Mouse (Mus musculus) CH12.LX (cell line): ENCODE measurements around the gene Gm20547. TPM values are rescaled to one million over a fixed set of nuclear protein-coding genes. Genes with fewer than 3 reads are reported as not detected.

Experiments used
- DNase-seq: peaks from one replicate; pipeline ENCODE4 v3.0.0-alpha.2; 2013; ENCODE audit errors: extremely low read depth
- H3K27ac ChIP-seq: 2 replicates; pipeline ENCODE4 v1.5.1; 2012; ENCODE audit warnings: low read depth, mild to moderate bottlenecking, control low read depth, moderate library complexity; ENCODE audit not compliant: insufficient read depth
- H3K27me3 ChIP-seq: replicated peaks from 2 replicates; pipeline ENCODE3; 2012; ENCODE audit warnings: inconsistent platforms
- H3K36me3 ChIP-seq, 2 experiments: replicated peaks in 1 of 2; 2 replicates each; pipeline versions ENCODE3 to v1.6.1; 2012; ENCODE audit warnings: inconsistent platforms in 1 of 2, low read length in 1 of 2, mild to moderate bottlenecking in 1 of 2, mixed read lengths in 1 of 2, moderate library complexity in 1 of 2; ENCODE audit not compliant: control insufficient read depth in 1 of 2, insufficient read depth in 1 of 2
- H3K4me1 ChIP-seq, 2 experiments: 2 replicates each; pipeline ENCODE4 v1.6.1; 2012; ENCODE audit warnings: inconsistent platforms in 1 of 2, moderate library complexity in 1 of 2; ENCODE audit not compliant: insufficient read depth in 2 of 2, control insufficient read depth in 1 of 2
- H3K4me2 ChIP-seq: 2 replicates; pipeline ENCODE4 v1.6.1; 2012; ENCODE audit warnings: low read depth, mild to moderate bottlenecking, control low read depth; ENCODE audit not compliant: poor library complexity, insufficient read depth, severe bottlenecking
- H3K4me3 ChIP-seq, 3 experiments: fragments of 150-350 bp in 1 of 3; sonication (generic) in 1 of 3; replicated peaks in 1 of 3; 2 replicates each; pipeline versions ENCODE3 to v1.5.1; 2011 to 2012; ENCODE audit warnings: low read depth in 2 of 3, low read length in 2 of 3, mild to moderate bottlenecking in 2 of 3, moderate library complexity in 2 of 3, control low read depth in 1 of 3, improper control_type of control experiment in 1 of 3, inconsistent platforms in 1 of 3, mixed read lengths in 1 of 3; ENCODE audit not compliant: poor library complexity in 1 of 3
- H3K79me2 ChIP-seq: replicated peaks from 2 replicates; pipeline ENCODE4 v1.6.1; 2012; ENCODE audit warnings: mild to moderate bottlenecking, moderate library complexity; ENCODE audit not compliant: control insufficient read depth, poor library complexity, insufficient read depth, severe bottlenecking; ENCODE audit errors: extremely low read depth
- H3K9ac ChIP-seq: 2 replicates; pipeline ENCODE4 v1.6.1; 2012; ENCODE audit warnings: low read depth, mild to moderate bottlenecking, control low read depth, moderate library complexity; ENCODE audit not compliant: insufficient read depth
- H3K9me3 ChIP-seq: replicated peaks from 2 replicates; pipeline ENCODE3; 2012; ENCODE audit warnings: low read length, inconsistent platforms, mixed read lengths
- BHLHE40 ChIP-seq: IDR thresholded peaks from 2 replicates; pipeline ENCODE4 v1.6.1; 2011; ENCODE audit warnings: mild to moderate bottlenecking, low read depth, low read length, improper control_type of control experiment
- CHD2 ChIP-seq: IDR thresholded peaks from 2 replicates; pipeline ENCODE4 v1.6.1; 2011; ENCODE audit warnings: low read length, improper control_type of control experiment
- ELF1 ChIP-seq: IDR thresholded peaks from 2 replicates; pipeline ENCODE4 v1.6.1; 2014; ENCODE audit warnings: low read depth, mild to moderate bottlenecking, inconsistent platforms, low read length, improper control_type of control experiment
- EP300 ChIP-seq: IDR thresholded peaks from 2 replicates; pipeline ENCODE4 v1.6.1; 2011; ENCODE audit warnings: low read length, improper control_type of control experiment
- GABPA ChIP-seq: IDR thresholded peaks from 2 replicates; pipeline ENCODE4 v1.6.1; 2012; ENCODE audit warnings: low read depth, low read length, improper control_type of control experiment, inconsistent platforms; ENCODE audit not compliant: insufficient replicate concordance
- HCFC1 ChIP-seq: IDR thresholded peaks from 2 replicates; pipeline ENCODE4 v1.6.1; 2012; ENCODE audit warnings: low read depth, mild to moderate bottlenecking, inconsistent platforms, low read length, improper control_type of control experiment
- JUN ChIP-seq: IDR thresholded peaks from 2 replicates; pipeline ENCODE4 v1.6.1; 2011; ENCODE audit warnings: low read depth, mild to moderate bottlenecking, low read length, improper control_type of control experiment, moderate library complexity; ENCODE audit not compliant: insufficient read depth
- JUND ChIP-seq: conservative IDR thresholded peaks from 2 replicates; pipeline ENCODE4 v1.6.1; 2011; ENCODE audit warnings: low read depth, low read length, improper control_type of control experiment
- KAT2A ChIP-seq: IDR thresholded peaks from 2 replicates; pipeline ENCODE4 v1.6.1; 2012; ENCODE audit warnings: low read length, improper control_type of control experiment, inconsistent platforms; ENCODE audit not compliant: insufficient replicate concordance
- MAFK ChIP-seq: IDR thresholded peaks from 2 replicates; pipeline ENCODE4 v1.6.1; 2011; ENCODE audit warnings: low read length, improper control_type of control experiment; ENCODE audit not compliant: insufficient replicate concordance
- MEF2A ChIP-seq: IDR thresholded peaks from 2 replicates; pipeline ENCODE4 v1.6.1; 2014; ENCODE audit warnings: low read depth, mild to moderate bottlenecking, inconsistent platforms, low read length, improper control_type of control experiment, borderline replicate concordance
- MYC ChIP-seq: IDR thresholded peaks from 2 replicates; pipeline ENCODE4 v1.6.1; 2011; ENCODE audit warnings: low read depth, mild to moderate bottlenecking, improper control_type of control experiment, low read length
- NELFE ChIP-seq: IDR thresholded peaks from 2 replicates; pipeline ENCODE4 v1.6.1; 2011; ENCODE audit warnings: low read depth, low read length, improper control_type of control experiment
- NRF1 ChIP-seq: IDR thresholded peaks from 2 replicates; pipeline ENCODE4 v1.6.1; 2014; ENCODE audit warnings: low read depth, mild to moderate bottlenecking, inconsistent platforms, low read length, improper control_type of control experiment, moderate library complexity
- PAX5 ChIP-seq: IDR thresholded peaks from 2 replicates; pipeline ENCODE4 v1.6.1; 2012; ENCODE audit warnings: low read length, inconsistent platforms, mixed read lengths
- POLR2AphosphoS2 ChIP-seq: IDR thresholded peaks from 2 replicates; pipeline ENCODE4 v1.6.1; 2011; ENCODE audit warnings: low read depth, low read length, improper control_type of control experiment
- RAD21 ChIP-seq: IDR thresholded peaks from 2 replicates; pipeline ENCODE4 v1.6.1; 2011; ENCODE audit warnings: low read depth, mild to moderate bottlenecking, low read length, improper control_type of control experiment, moderate library complexity
- RCOR1 ChIP-seq: conservative IDR thresholded peaks from 2 replicates; pipeline ENCODE4 v1.6.1; 2012; ENCODE audit warnings: low read depth, mild to moderate bottlenecking, inconsistent platforms, low read length, improper control_type of control experiment
- SMC3 ChIP-seq: IDR thresholded peaks from 2 replicates; pipeline ENCODE4 v1.6.1; 2011; ENCODE audit warnings: low read depth, low read length, improper control_type of control experiment
- TCF12 ChIP-seq: IDR thresholded peaks from 2 replicates; pipeline ENCODE4 v1.6.1; 2014; ENCODE audit warnings: low read depth, mild to moderate bottlenecking, inconsistent platforms, low read length, improper control_type of control experiment
- UBTF ChIP-seq: IDR thresholded peaks from 2 replicates; pipeline ENCODE4 v1.6.1; 2012; ENCODE audit warnings: low read depth, mild to moderate bottlenecking, inconsistent platforms, low read length, improper control_type of control experiment, moderate library complexity
- USF1 ChIP-seq: IDR thresholded peaks from 2 replicates; pipeline ENCODE4 v1.6.1; 2014; ENCODE audit warnings: low read depth, mild to moderate bottlenecking, inconsistent platforms, low read length, improper control_type of control experiment
- USF2 ChIP-seq: conservative IDR thresholded peaks from 2 replicates; pipeline ENCODE4 v1.6.1; 2011; ENCODE audit warnings: low read depth, low read length, improper control_type of control experiment
- ZC3H11A ChIP-seq: IDR thresholded peaks from 2 replicates; pipeline ENCODE4 v1.6.1; 2012; ENCODE audit warnings: low read depth, mild to moderate bottlenecking, inconsistent platforms, low read length, improper control_type of control experiment
- ZKSCAN1 ChIP-seq: IDR thresholded peaks from 2 replicates; pipeline ENCODE4 v1.6.1; 2012; ENCODE audit warnings: low read depth, inconsistent platforms, low read length, improper control_type of control experiment, borderline replicate concordance
- ZMIZ1 ChIP-seq: IDR thresholded peaks from 2 replicates; pipeline ENCODE4 v1.6.1; 2012; ENCODE audit warnings: low read depth, mild to moderate bottlenecking, inconsistent platforms, low read length, improper control_type of control experiment
- dilution Hi-C: fragments of 300-500 bp; cut with MboI; formaldehyde crosslinking; loops from 2 replicates; pipeline ENCODE4 v1.14.3; 2020; ENCODE audit warnings: low sequenced_read_pairs; ENCODE audit not compliant: extremely low pct_unique_long_range_greater_than_20kb, extremely low pct_ligation_motif_present
- in situ Hi-C: fragments of 300-500 bp; cut with MboI; formaldehyde crosslinking; loops from 3 replicates; pipeline ENCODE4 v1.14.3; 2019; ENCODE audit warnings: low sequenced_read_pairs, low pct_ligation_motif_present, low pct_unique_long_range_greater_than_20kb, mixed read lengths
- polyA plus RNA-seq: library from polyadenylated mRNA; unstranded; fragments of >175 nt; gene quantifications from 2 replicates; pipeline ENCODE4 v1.2.1, GENCODE M21; 2012; ENCODE audit warnings: low read depth; ENCODE audit not compliant: insufficient read length
- total RNA-seq, 2 experiments: library from RNA; depleted of rRNA; stranded (reverse); fragments of 300-350 nt in 1 of 2; fragments of >200 nt in 1 of 2; gene quantifications; 2 replicates each; pipeline ENCODE4 v1.2.3; 2012 to 2014

Gm20547 gene
- total and polyA plus RNA-seq, 3 experiments = not detected

DNA sequence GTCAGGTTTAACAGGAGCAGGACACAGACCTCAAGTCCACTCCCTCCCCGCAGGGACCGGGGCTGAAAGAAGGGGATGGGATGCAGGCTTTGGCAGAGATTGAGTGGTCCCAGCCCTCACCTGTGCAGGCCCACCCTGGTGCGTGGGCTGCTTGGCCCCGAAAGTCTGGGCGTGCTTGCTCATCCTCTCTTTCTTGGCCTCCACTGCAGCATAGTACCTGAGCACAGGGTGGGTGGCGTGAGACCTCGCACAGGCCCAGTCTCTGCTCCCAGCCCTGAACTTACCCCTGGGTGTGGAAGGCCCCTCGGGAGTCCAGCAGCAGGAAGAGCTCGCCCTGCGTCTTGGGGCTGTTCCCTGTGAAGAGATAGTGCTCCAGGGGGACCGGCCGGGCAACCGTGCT, 37.0 kb downstream of the Gm20547 start:
- dilution Hi-C loops = no loop called here
- TF ChIP-seq NRF1 (no peak), JUND (no peak), TCF12 (no peak), GABPA (no peak), ZMIZ1 (no peak), MYC (no peak), USF2 (no peak), NELFE (no peak), RCOR1 (no peak), KAT2A (no peak), SMC3 (no peak), MEF2A (no peak), JUN (no peak), UBTF (no peak), ZC3H11A (no peak), POLR2AphosphoS2 (no peak)
- Histone ChIP-seq H3K4me2 (no peak overlapping the region), H3K9ac (no peak overlapping the region), H3K27me3 (no peaks in the 10 kb centered on the region), H3K4me1 (peaks cover 2 to 10% of the 10 kb centered on the region in 2 experiments; a peak in 3 of 4 replicates), H3K9me3 (no peaks in the 10 kb centered on the region), H3K36me3 (peaks cover 76 to 89% of the 10 kb centered on the region in 2 experiments), H3K79me2 (peaks cover 6% of the 10 kb centered on the region; the same call in 1 of the 2 replicates), H3K4me3 (no peak overlapping the region), H3K27ac (no peak overlapping the region)
- in situ Hi-C loops = no loop called here
- DNase-seq = no peak

DNA sequence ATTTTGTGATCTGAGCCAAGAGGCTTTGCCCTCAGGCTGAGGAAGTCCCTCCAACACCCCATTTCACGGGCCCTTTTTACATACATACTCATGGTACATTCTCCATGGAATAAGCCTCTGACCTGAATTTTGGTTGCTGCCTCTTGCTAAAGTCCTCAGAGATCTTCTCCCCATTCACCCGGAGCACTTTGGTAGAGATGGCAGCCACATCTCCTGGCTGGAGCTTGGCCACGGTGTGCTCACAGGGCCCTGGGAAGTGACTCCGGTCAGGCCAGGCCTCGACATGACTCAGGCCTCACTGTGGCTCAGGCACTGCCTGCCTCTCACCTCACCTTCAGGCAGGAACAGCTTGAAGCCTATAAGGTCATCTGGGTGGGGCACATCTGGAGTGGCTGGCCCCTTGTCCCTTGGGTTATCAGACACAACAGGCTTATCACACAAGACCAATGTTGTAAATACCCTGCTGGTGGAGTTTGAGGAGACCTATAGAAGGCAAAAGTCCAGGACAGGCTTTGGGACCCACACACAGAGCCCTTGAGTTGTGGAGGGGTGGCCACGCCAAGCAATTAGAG, 41.0 kb downstream of the Gm20547 start:
- 0 out of 2 replicates have a peak, but pooled peaks cover 3% of the 10 kb centered on the region for H3K79me2 ChIP-seq
- H3K27me3 ChIP-seq = no peaks in the 10 kb centered on the region
- no peak overlapping the region for H3K4me2 ChIP-seq
- TF ChIP-seq USF1 (no peak), CHD2 (no peak), NRF1 (no peak), TCF12 (no peak), UBTF (no peak), BHLHE40 (no peak), KAT2A (no peak), RAD21 (no peak), EP300 (no peak), MAFK (no peak), ZKSCAN1 (no peak), ZC3H11A (no peak), ELF1 (no peak), PAX5 (no peak), RCOR1 (no peak), GABPA (no peak), NELFE (no peak), USF2 (no peak), HCFC1 (no peak)
- dilution Hi-C loops (no loop called here), in situ Hi-C loops (no loop called here)
- H3K9me3 ChIP-seq = no peaks in the 10 kb centered on the region
- H3K4me1 ChIP-seq = peaks cover 6 to 19% of the 10 kb centered on the region in 2 experiments; a peak in 3 of 4 replicates
- H3K9ac ChIP-seq = no peak overlapping the region
- no peak overlapping the region for H3K27ac ChIP-seq
- no peak overlapping the region for H3K4me3 ChIP-seq
- peaks cover 67 to 81% of the 10 kb centered on the region in 2 experiments for H3K36me3 ChIP-seq
- no peak for DNase-seq
